Mouse (Mus musculus): Measurements from ENCODE around the gene 4930469K13Rik.
"Not testable (repeated sequence)": the region's sequence is repeated elsewhere in the genome, so short reads cannot be mapped to it uniquely, and the experiment has no call there.

The 4930469K13Rik gene

GRCm38 (mm10) chr11:34098422-34098821 lies at the start of gene 4930469K13Rik:
4930469K13Rik (minus strand) TSS chr11:34098554.
- CTCF ChIA-PET: no interaction called here

GRCm38 (mm10) chr11:34146934-34147333 lies 48.6 kb upstream of the 4930469K13Rik start:
- CTCF ChIA-PET: no interaction called here

DNA sequence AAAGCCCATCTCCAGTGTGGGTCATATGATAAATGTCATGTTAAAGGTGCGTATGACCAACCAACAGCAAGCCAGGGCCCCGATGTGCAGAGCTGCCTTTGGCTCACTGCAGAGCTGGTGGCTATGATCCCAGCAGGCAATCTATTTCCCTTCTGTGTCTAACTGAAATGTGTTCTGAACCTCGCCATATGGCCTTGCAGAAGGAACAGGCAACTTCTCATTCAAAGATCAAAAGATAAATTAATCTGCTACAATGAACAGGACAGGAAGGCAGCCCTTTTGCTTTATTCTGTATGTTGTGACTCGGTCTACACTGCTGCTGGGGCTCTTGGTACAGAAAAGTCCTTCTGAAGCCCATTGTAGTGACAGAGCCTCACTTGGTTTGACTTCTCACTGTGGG lies 46.1 kb upstream of the 4930469K13Rik start:
- CTCF ChIA-PET: no interaction called here

GRCm38 (mm10) chr11:34143984-34144383 lies 45.6 kb upstream of the 4930469K13Rik start:
- CTCF ChIA-PET: no interaction called here

- CTCF ChIA-PET: no interaction called here
Observed at GRCm38 (mm10) chr11:34139296-34139695, 40.9 kb upstream of the 4930469K13Rik start.

GRCm38 (mm10) chr11:34128412-34128811 lies 30.1 kb upstream of the 4930469K13Rik start:
- CTCF ChIA-PET: no interaction called here

GRCm38 (mm10) chr11:34125727-34126126 lies 27.4 kb upstream of the 4930469K13Rik start:
- CTCF ChIA-PET: not testable (repeated sequence)

- CTCF ChIA-PET: no interaction called here
Observed at GRCm38 (mm10) chr11:34124852-34125251, 26.5 kb upstream of the 4930469K13Rik start.

- CTCF ChIA-PET: no interaction called here
Observed at GRCm38 (mm10) chr11:34123147-34123546, 24.8 kb upstream of the 4930469K13Rik start.

GRCm38 (mm10) chr11:34118319-34118718 lies 20.0 kb upstream of the 4930469K13Rik start:
- CTCF ChIA-PET: no interaction called here

- CTCF ChIA-PET: no interaction called here
Observed at GRCm38 (mm10) chr11:34117581-34117980, 19.2 kb upstream of the 4930469K13Rik start.

DNA sequence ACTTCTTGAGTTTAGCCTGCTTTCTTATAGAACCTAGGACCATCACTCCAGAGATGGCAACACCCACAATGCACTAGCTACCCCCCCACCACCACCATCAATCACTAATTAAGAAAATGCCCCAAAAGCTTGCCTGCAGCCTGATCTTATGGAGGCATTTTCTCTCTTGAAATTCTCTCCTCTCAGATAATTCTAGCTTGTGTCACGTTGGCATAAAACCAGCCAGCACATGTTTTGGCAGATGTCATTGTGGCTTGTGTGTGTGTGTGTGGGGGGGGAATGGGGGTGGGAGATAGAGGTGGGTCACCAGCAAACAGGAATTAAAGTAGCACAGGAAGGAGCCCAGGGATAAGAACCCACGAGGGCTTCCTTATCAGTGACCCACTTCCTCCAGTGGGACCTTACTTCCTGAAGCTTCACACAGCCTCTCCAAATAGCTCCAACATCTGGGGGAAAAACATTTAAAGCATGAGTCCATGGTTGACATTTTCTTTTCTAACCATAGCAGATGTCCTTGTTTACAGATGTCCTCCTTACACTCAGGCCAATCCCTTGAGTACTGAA lies 18.3 kb upstream of the 4930469K13Rik start:
- CTCF ChIA-PET: no interaction called here

GRCm38 (mm10) chr11:34113760-34114159 lies 15.4 kb upstream of the 4930469K13Rik start:
- CTCF ChIA-PET: no interaction called here

GRCm38 (mm10) chr11:34112781-34113380 lies 14.5 kb upstream of the 4930469K13Rik start:
- CTCF ChIA-PET: no interaction called here

DNA sequence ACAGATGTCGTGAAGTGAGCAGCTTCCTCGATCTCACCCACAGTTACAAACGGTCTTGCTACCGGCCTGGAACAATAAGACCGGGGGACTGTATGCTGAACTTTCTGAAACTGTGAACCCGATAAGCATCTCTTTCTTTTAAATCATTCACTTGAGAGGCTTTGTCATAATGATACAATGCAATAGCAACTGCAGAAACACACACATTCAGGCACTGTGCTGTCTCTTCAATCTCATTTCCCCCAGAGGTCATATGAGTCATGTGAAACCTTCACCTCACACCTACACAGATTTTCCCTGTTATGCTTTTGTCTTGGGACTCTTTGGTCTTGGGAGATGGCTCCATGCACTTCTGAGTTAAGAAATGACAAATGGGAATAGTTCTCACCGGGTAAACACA lies 13.6 kb upstream of the 4930469K13Rik start:
- CTCF ChIA-PET: no interaction called here

- CTCF ChIA-PET: no interaction called here
Observed at GRCm38 (mm10) chr11:34109260-34109659, 10.9 kb upstream of the 4930469K13Rik start.

GRCm38 (mm10) chr11:34104919-34105318 lies 6.6 kb upstream of the 4930469K13Rik start:
- CTCF ChIA-PET: no interaction called here

GRCm38 (mm10) chr11:34101827-34102226 lies 3.5 kb upstream of the 4930469K13Rik start:
- CTCF ChIA-PET: no interaction called here

- CTCF ChIA-PET: no interaction called here
Observed at GRCm38 (mm10) chr11:34087064-34087463, 11.3 kb downstream of the 4930469K13Rik start.

- CTCF ChIA-PET: no interaction called here
Observed at GRCm38 (mm10) chr11:34086164-34086751, 12.1 kb downstream of the 4930469K13Rik start.

DNA sequence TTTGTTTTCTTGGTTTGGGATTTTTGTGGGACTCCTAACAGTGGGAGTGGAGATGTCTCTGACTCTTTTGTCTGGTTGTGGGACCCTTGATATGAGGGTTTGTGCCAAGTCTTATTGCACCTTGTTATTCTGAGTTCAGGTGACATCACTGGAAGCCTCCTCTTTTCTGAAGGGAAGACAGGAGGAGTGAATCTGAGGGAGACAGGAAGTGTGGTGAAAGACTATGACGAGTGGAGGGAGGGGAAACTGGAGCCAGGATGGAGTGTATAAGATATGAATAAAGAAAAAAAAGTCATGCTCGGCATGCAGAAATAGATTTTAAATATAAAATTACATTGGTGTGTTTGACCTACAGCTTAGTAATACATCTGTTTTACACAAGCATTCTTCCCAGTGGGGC lies 13.7 kb downstream of the 4930469K13Rik start:
- CTCF ChIA-PET: no interaction called here

- CTCF ChIA-PET: interaction anchor here (0.6 kb wide), 1 partner anchor 407 kb away, joined by 3 read pairs; no protein-coding TSS in a partner anchor
Observed at GRCm38 (mm10) chr11:34083795-34084194, 14.6 kb downstream of the 4930469K13Rik start.
